Mouse (Mus musculus) fibroblast of lung, adult 2 months (primary cell): Measurements from ENCODE around the gene Ccdc187.

Source experiments
- DNase-seq: peaks from one replicate; pipeline ENCODE4 v3.0.0-alpha.2; 2011; ENCODE audit warnings: low read depth

Ccdc187 gene

DNA sequence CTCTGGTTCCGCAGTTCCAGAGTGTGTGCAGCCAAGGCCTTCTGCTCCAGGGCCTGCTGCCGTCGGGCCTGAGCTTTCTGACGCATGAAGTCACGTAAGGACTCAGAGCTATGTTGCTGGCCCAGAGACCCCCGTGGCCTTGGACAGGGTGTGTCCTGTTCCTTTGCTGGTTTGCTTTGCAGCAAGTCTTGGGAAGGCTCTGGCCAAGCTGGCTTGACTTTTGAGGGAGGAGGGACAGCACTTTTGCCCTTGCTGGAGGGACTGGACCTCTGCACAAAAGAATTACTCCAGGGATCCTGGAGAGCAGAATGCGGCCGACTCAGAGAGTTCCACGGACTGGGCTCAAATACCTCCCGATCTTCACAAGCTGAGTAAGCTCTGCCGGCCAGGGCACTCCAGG, 13.8 kb downstream of the Ccdc187 start:
- DNase-seq: no peak

GRCm38 (mm10) chr2:26279712-26280111, 14.6 kb downstream of the Ccdc187 start:
- DNase-seq: no peak

DNA sequence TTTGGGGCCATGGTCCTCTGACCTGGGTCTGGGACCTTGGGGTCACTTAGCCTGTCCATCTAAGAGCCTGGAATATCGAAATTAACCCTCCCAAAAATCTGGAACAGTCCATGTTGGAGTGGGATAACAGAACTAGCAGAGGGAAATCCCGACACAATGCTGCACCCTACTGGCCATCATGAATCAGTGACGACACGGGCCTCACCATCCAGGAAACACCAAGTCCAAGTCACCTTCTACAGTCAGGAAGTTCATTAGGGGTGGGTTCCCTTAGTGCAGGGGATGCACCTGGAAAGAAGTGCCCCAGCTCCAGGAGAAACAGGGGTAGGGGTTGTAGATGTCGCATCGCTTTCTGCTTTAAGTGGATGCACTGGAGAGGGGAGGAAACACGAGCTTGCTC, 20.7 kb downstream of the Ccdc187 start:
- peak; percentile 20 for DNase-seq

GRCm38 (mm10) chr2:26268216-26268615, 26.1 kb downstream of the Ccdc187 start:
- DNase-seq: no peak

- no peak for DNase-seq
Measured at GRCm38 (mm10) chr2:26266066-26266742, 28.2 kb downstream of the Ccdc187 start.

GRCm38 (mm10) chr2:26265095-26265494, 29.3 kb downstream of the Ccdc187 start:
- DNase-seq: no peak

DNA sequence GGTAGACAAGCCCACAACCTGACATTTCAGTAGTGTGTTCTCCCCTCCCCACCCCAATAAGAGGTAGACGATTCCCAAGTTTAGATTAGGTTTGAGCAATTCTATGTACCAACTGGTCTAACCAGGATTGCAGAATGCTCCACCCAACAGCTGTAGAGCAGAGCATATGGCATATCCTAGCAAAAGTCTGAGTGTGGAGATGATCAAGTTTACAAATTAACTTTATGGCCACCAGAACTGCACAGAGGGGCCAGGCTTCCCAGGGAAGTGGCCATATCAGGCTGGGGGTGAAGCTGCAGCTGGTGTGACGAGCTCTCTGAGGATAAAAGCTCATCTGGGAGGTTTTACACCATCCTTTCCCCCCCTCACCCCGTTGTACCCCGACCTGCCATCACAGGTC, 29.7 kb downstream of the Ccdc187 start:
- DNase-seq: no peak

DNA sequence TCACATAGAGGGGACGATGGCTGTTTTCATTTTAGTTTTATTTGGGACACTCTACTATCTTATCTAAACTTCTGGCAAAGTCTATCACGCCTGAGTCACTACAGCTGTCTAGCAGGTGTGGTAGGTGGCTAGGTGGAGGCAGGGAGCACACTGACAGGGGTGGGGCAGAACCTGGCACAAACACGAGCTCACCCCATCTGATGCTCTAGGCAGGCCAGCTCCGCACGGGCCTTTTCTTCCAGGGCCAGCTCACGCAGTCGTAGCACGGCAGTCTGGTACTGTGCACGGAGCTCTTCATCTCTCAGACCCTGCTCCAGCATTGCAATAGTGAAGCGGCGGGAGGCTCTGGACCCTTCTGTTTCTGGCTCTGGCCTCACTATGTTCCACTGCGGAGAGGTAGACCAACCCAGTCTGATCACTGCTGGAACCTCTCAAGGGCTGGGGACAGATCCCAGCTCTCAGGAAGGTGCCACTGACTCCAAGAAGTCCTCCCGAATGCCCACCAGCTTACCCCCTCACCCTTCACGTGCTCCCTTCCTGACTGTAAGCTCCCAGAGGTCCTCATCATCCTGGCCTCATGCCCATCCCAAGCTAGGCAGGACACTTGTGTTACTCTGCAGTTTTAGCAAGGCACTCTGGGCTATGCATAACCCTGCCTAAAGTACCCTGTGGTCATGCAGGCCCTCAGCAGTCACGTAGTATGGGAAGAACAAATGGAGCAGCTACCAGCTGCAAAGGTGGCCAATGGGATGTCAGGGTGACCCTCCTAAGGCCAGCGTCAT, 36.9 kb downstream of the Ccdc187 start:
- no peak for DNase-seq

DNA sequence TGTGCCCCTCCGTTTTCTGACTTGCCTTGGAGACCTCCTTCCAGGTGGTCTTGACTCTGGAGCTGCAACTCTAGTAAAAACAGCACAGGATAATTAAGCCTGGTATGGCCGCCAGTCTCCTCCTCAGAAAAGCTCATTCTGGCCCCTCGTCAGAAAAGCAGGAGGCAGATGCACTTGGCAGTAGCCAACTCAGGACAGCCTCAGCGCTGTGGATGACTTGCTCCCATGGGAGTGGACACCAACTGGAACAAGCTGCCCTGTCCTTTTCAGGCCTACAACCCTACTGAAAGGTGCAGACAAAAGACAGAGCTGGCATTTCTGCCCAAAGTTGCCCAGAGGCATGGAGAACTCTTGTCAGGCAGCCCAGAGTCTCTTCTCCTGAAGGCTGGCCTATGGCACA, 39.5 kb downstream of the Ccdc187 start:
- DNase-seq: no peak

DNA sequence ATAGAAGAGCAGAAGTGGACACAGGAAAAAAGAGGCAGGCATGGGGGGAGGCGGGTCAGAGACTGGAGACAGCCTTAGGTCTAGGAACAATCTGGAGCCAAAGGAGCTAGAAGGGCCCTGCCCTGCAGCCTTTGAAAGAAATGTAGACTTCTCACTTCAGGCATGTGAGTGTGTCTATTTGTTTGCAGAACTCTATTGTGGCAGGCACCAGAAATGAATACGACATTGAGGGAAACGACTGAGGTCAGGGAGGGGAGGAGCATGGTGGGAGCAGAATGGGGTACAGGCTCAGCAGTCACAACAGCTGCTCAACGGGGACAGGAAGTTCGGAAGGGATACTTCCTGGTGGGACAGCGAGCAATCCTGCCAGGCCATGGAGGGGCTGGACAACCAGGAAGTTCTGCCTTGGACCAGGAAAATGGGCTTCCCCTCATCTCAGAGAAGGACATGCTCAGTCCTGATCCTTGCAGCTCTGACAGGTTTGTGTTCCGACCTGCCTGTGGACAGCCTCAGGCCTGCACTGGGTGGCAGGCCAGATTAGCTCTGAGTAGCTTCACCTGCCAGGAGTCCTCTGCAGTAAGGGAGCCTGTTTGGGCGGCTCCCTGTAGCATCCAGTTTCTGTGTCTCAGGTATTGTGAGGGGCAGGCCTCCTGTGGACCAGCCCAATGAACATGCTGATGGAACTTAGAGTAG, 41.7 kb downstream of the Ccdc187 start:
- DNase-seq: no peak

DNA sequence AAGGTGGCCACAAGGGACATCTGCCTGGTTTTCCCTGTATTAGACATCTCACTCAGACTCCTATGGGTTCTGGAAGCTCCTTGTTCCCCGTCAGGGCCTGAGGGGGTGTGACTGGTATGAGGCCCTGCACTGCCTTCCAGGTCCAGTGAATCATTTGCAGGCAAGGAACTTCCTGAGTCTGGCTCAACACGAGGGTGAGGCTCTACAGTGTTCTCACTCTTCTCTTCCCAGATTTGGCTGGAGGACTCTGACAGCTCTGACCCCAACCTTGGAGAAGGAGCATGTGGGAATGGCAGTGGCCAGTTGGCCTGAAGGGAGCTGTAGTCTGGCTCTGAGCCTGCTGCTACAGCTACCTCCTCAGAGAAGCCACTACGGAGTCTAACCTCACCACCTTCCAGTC, 46.8 kb downstream of the Ccdc187 start:
- DNase-seq: peak; percentile 74

- no peak for DNase-seq
Measured at GRCm38 (mm10) chr2:26240841-26241240, 53.5 kb downstream of the Ccdc187 start.

DNA sequence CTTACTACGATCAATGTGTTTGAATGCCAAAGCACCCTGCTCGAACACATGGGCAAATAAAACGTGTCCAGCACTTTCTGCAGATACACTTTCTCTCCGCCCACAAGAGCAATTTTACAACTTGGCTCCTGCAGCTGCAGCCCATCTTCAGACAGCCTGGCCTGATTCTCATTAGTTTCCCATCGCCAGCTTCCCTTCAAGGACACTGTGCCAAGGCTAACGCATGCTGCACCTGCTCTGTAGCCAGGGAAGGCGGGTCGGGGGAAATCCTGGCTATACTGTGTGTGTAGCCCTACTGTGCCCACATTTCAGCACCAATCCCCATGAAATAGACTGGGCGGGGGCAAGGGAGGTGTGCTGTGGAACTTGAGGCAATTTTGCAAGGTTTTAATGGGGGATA, 54.0 kb downstream of the Ccdc187 start:
- DNase-seq: no peak

DNA sequence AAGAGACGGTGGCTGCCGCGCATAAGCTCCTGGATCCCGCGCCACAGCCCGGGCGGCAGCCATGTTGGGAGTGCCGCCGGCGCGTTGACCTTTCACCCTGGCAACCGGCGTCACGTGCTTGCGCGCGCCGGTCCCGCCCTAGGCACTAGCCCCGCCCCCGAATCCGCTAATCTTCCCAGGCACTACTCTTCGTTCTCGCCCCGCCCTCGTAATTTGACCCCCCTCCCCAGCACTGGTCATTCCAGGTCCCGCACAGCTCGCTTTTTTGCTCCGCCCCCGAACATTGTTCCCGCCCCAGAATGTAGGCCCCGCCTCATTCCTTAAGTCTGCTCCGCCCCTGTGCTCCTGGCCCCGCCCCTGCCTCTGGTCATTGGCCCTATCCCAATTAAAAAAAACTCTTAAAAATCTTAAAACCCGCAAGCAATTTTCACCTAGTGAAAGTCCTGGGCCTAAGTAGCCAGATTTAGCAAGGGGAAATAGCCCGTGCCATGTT, 57.0 kb downstream of the Ccdc187 start, which contains the start of gene Qsox2:
Gene Qsox2, minus strand, starts transcription at position 236 of the 493 bp plus-strand sequence.
- peak; percentile 82 for DNase-seq

DNA sequence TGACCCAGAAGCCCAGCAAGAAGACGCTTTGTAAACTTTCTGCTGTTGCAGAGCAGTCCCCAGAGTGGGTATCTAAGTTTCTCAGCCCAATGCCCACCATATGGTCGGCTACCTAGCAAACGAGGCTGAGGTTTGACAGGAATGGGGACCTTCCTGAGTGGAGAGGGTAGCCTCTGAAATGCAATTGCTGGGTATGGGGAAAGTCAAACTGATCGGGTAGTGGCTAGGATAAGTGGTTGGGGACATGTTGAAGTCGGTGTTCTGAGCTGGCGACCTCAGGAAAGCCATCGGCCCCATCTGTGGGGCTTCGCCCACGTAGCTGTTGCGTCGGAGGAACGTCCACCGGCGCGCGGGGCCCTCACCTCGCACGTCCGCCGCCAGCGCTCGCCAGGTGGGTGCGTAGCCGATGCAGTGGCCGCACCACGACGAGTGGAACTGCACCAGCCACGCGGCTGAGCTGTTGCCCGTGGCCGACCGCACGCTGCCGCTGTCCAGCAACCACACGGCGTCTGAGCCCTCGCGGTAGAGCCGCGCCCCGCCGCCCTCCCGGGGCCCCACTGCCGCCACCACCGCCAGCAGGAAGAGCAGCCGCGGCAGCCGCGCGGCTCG, 57.6 kb downstream of the Ccdc187 start:
- no peak for DNase-seq

DNA sequence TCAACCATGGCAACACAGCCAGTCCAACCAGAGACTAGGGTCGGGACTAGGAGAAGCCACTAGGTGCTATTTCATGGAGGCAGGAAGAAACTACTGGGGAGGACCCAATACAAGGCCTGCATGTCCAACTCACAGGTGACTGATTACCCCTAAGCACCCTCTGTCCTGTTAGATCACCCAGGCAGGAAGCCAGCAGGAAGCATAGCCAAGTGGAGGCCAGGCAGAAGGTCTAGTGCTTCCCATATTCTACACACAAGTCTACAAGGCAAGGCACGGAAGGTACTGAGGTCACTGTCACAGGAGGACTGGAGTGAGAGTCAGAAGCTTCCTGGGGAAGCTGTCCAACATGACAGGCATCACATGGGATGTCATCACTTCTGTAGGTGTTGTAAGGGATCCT, 59.6 kb downstream of the Ccdc187 start:
- DNase-seq: no peak

DNA sequence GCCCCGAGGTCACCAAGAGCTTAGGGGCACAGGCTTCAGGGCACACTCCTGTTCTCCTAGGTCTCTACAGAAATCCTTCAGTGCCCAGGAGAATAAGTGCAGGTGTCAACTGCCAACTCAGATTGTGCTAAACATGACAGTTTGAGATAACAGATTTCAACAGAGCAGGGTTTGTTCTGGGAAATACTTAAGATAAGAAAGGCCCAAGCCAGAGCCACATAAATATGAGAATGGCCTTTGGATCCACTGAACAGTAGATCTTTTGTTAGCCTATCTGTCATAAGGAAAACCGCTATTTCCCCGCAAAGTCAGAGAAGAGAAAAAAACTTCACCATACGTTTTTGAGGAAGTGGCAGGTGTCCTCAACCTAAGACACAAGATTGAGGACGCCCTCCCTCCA, 60.1 kb downstream of the Ccdc187 start:
- DNase-seq: no peak

GRCm38 (mm10) chr2:26231366-26231765, 63.0 kb downstream of the Ccdc187 start:
- DNase-seq: no peak

GRCm38 (mm10) chr2:26230253-26230652, 64.1 kb downstream of the Ccdc187 start:
- no peak for DNase-seq

- DNase-seq: no peak
Measured at GRCm38 (mm10) chr2:26227788-26228187, 66.6 kb downstream of the Ccdc187 start.

DNA sequence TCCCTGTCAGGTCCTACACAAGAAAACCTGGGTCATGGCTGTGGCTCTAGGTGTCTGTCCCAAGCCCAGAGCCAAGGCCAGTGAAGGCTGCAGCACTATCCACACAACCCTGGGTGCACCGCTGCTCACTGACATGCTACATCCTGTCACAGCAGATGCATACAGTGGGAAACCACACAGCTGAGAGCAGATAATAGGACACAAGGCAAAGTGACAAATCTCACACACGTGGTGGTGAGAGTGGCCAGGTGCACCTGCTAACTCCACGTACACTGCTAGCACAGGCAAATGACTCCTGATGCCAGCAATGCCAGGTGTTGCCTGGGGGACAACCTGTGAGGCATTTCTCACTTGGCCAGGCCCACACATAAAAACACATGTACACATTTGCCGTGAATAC, 69.1 kb downstream of the Ccdc187 start:
- no peak for DNase-seq

DNA sequence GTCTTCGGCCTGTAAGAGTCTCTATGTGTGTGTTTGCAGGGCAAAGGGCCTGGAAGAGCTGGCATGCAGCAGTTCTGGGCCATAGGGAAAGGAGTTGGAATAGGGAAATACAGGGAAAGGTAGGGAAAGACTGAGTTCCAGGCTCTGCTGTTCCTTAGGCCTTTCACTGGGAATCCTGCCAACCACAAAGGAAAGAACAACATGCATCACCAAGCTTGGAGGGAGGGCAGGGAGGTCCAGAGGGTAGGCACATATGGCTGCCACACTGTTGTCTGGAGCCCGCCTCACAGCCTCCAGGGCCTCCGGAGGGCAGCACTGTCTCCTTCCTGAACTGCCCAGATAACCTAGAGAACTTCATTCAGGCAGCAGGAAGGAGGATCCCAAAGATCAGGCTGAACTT, 70.4 kb downstream of the Ccdc187 start:
- no peak for DNase-seq
